Mouse (Mus musculus): ENCODE data around the gene Rfx4.

Gene Rfx4

GRCm38 (mm10) chr10:84913148-84913547 is 157.3 kb downstream of the Rfx4 start:
- DNase-seq, result no peak

- no peak for DNase-seq
These were observed 159.6 kb downstream of the Rfx4 start for GRCm38 (mm10) chr10:84915476-84915875.

DNA sequence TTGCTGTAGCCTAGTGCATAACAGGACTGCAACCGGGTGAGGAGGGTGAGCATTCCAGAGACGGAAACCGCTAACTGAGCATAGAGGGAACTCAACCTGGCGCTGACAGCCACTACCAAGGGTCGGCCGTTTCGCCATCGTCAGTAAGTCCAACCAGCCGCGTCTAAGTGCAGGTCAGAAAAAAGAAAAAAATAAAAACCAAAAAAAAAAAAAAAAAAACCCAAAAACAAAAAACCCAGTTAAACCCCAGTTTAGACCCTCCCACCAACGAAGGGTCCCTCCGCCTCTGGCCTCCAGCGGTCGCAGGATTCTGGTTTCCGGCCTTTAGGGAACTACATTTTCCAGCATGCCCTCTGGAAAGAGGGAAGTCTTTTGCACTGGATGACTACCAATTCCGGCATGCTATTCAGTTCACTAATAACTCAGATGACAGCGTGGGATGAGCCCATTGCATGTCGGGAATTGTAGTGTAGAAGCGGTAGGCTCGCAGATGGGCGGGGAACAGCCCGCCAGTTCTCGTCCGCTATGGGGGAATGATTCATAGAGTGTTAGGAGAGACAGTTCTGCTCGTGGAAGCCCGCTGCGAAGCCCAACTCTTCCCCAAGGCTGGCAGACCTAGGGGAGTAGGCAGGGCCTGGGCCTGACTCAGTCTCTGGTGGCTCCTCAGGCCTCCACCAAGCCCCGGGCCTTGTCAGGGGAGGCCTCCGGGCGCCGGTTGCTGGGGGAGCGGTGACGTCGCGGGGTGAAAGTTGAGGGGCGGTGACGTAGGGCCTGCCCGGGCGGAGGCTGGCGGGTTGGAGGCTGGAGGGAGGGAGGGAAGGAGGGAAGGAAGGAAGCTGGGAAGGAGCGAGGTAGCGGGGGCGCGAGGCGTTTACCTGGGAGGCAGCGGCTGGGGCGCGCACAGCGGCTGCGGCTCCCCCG is 161.2 kb downstream of the Rfx4 start, which contains the start of gene Ric8b:
Ric8b (plus strand) TSS at position 807 of the 921 bp plus-strand sequence.
- peak; percentile 96 to 97 for DNase-seq

DNA sequence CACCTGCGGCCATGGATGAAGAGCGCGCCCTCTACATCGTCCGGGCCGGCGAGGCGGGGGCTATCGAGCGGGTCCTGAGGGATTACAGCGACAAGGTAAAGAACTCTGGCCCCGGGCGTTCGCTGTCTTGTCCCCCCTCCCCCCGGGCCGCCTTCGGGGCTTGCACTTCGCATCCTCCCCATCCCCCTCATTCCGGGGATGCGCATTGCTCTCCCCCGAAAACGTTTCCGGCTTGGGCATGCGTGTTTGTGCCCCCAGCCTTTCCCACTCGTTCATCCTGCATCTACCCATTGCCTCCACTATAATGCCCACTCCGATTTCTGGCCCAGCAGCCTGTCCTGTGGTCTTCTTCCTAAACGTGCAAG is 161.9 kb downstream of the Rfx4 start:
- no peak for DNase-seq

DNA sequence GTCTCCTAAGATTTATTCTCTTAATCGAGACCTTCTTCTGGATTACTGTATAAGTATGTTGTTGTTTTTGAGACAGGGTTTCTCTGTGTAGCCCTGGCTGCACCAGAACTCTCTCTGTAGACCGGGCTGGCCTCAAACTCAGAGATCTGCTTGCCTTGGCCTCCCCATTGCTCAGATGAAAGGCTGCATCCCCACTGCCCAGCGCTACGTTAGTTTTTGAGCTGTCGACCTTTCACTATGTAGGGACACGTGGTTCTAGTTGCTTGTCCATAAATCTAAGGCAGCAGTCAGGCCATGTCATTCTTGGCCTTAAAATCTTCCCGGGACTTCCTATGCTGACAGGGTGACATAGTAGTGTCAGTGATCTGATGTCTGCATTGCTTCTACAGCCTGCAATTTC is 170.5 kb downstream of the Rfx4 start:
- DNase-seq, result no peak

DNA sequence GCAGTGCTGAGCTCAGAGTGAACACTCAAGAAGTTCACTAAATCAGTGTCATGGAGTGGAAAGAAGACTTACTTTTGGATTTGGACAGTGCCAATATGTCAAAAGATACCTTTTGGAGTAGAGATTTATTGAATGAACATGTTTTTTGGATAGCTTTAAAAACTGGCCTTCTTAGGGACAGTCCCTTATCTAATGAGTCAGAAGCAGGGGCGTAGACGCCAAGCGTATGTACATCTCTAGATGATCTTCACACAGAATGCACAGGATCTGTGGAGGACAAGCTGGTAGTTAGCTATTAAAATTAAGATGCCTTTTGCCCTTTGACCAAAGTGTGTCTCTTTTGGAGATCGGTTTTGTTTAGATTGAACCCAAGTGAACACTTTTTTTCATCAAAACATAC is 171.0 kb downstream of the Rfx4 start:
- DNase-seq, result no peak

GRCm38 (mm10) chr10:84928465-84928864 is 172.6 kb downstream of the Rfx4 start:
- DNase-seq, result no peak

GRCm38 (mm10) chr10:84935553-84936209 is 179.8 kb downstream of the Rfx4 start:
- peak in 1 of 2 experiments; percentile 28 for DNase-seq

GRCm38 (mm10) chr10:84936832-84937515 is 181.1 kb downstream of the Rfx4 start:
- no peak for DNase-seq

- DNase-seq, result no peak
These were observed 182.4 kb downstream of the Rfx4 start for GRCm38 (mm10) chr10:84938094-84938820.

- DNase-seq, result no peak
These were observed 183.0 kb downstream of the Rfx4 start for GRCm38 (mm10) chr10:84938886-84939285.

DNA sequence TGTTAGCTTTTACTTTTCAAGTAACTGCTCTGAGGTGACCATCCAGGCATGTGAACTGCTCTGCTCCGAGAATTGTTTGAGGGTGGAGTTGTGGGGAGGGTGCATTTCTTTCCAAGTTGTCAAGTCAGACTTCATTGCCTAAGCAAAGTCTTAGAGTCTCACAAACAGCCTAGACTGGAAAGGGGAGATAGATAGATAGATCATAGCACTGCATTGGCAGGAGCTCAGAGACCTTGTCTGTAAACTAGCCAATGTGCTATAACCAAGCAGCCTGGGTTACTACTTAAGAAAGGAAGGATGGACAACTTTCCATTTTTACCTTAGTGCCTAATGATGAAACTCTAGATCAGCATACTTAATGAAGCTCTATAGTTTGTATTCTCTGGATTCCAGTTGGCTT is 184.5 kb downstream of the Rfx4 start:
- no peak for DNase-seq

GRCm38 (mm10) chr10:84945692-84946091 is 189.8 kb downstream of the Rfx4 start:
- DNase-seq, result no peak

DNA sequence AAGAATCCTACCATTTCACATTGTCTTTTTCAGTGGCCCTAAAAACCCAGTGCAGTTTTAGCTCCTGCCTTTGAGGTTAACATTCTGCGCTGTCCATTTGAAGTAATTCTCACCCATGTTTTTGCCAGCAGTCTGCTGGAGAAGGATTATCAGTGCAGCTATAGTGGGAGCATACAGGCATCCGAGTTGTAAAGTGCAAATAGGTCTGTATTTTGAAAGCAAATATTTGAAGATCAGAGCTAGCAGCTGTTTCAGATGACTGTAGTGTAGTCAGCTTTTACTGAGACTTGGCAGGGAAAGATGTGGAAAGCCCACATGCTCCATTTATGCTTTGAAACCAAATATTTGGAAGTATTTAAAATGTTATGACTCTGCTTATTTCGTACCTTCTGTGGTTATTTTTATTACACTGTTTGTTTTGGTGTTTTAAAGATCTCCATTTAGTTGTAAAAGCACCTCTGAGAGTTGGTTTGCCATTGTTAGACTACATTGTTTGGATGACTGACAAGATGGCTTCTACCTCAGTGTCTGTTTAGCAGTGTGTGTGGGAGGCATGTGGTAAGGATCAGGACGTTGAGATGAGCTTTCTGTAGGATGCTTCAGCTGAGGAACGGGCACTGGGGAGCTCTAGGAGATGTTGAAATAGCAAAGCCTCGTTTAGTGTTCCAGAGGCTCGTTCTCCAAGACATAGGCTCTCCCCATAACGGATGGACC is 193.3 kb downstream of the Rfx4 start:
- DNase-seq, result no peak

- peak; percentile 9 to 33 for DNase-seq
These were observed 193.8 kb downstream of the Rfx4 start for GRCm38 (mm10) chr10:84949684-84950010.

GRCm38 (mm10) chr10:84950384-84950783 is 194.5 kb downstream of the Rfx4 start:
- DNase-seq, result no peak

DNA sequence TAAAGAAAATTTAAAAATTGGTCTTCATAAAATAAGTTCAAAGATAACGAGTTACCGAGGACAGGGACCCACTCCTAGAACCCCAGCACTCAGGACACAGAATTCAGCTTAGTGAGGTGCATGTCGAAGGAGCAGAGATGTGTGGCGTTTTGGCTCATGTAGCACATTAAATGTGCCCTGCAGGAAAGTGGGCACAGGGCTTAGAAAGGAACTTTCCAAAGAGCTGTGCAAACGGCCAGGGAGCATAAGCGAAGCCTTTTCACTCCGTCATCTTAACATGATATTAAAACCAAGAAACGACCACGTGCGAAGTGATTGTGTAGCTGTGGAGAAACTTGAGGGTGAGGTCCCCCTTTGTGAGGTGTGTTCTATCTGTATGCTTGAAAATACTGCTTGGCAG is 198.4 kb downstream of the Rfx4 start:
- DNase-seq, result no peak

Measured in lung, postnatal 4 days (tissue).